Mouse (Mus musculus) left cerebral cortex, postnatal 14 days (tissue): Measurements from ENCODE around the gene Prss42. TPM values are rescaled to one million over a fixed set of nuclear protein-coding genes. Genes with fewer than 3 reads are reported as not detected.
A peak's percentile ranks its signal among the peaks of the same experiment; 100 is the strongest.
"Not testable (repeated sequence)": the region's sequence is repeated elsewhere in the genome, so short reads cannot be mapped to it uniquely, and the experiment has no call there.

Experiments
- DNase-seq, 2 experiments: peaks; one replicate each; pipeline ENCODE4 v3.0.0; 2021 to 2022; ENCODE audit warnings: low spot score in 2 of 2, mixed read lengths in 1 of 2
- intact Hi-C: fragments of 180-260 bp; cut with DNase I; formaldehyde crosslinking; loops from one replicate; pipeline ENCODE4 v1.15.1; 2025
- total RNA-seq, 2 experiments: library from RNA; stranded (reverse); gene quantifications; 2 replicates each; pipeline ENCODE4 v1.2.3; 2021

Gene Prss42
- total RNA-seq, 2 experiments from 2014 or later: not detected

DNA sequence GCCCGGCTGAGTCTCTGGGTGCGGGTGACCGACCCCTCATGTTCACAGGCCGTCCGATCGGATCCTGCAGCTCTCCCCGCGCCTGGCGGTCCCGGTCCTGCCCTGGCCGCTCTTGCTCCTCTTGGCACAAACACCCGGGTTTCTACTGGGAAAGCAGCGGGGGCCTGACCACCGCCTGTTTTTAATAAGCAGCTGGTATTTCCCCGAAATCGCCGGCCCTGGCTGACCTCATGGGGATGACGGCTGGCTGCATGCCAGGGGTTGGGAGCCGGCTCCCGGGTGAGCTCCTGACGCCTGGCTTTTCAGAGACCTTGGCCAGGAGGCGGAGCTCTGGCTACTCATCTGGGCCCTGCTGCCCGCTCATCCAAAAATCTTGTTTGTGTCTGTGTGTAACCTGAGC is 16.2 kb upstream of the Prss42 start:
- intact Hi-C loops: loop anchor here (2.0 to 5.0 kb wide), 3 partner anchors 65 to 369 kb away; no protein-coding TSS in a partner anchor
- peak; percentile 68 to 80 for DNase-seq

DNA sequence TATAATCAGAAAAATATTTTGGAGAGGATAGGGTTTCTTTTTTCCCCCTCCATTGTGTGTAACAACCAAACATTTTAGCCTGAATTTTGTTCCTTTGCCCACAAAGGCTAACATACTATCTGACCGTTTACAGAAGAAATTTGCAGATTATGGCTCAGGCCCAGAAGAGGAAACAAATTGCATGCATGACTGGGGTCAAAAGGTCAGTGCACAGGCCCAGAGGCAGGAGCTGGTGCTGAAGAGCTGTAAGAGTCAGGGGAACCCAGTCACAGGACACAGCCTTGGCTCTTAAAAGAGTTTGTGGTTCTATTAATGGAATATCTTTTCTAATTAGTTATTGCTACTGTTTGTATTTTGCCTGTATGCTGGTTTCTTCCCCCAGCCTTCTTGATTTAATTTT is 14.4 kb upstream of the Prss42 start:
- no peak for DNase-seq
- intact Hi-C loops: loop anchor here (5.0 kb wide), 1 partner anchor 371 kb away; no protein-coding TSS in a partner anchor

DNA sequence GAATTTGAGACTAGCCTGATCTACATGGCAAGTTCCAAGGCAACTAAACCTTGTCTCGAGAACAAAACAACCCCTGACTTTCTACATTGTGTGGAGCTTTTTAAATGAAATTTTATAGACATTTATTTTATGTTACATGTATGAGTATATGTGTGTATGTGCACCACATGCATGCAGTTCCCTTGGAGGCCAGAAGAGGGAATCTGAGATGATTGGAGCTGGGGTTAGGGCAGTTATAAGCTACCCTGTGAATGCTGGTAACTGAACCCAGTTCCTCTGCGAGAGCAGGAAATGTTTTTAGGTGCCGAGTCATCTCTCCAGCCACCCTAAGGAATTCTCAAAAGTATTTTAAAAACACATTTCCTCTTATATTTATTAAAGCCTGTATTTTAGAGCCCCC is 9.8 kb upstream of the Prss42 start:
- intact Hi-C loops: no loop called here
- no peak for DNase-seq

DNA sequence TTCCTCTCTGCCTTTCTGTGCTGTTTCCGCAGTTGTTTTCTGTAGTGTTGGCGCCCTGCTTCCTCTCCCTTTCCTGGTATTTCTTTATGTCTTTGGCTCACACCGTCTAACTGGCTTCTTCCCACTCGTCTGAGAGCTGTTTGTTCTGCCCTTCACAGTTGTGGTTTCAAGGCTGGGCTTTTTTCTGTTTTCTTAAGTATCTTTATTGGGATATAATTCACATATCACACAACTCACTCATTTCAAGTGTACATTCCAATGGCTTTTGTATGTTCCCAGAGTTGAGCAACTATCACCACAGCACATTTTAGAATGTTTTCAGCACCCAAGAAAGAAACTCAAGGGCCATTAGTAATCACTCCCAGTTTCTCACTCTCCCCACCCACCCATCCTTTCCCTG is 7.5 kb upstream of the Prss42 start:
- intact Hi-C loops: no loop called here

GRCm38 (mm10) chr9:110797013-110797412 is 953 bp upstream of the Prss42 start:
- no peak for DNase-seq
- intact Hi-C loops: no loop called here

More for the DNA sequence above, 7.5 kb upstream of the Prss42 start:
- no peak for DNase-seq

DNA sequence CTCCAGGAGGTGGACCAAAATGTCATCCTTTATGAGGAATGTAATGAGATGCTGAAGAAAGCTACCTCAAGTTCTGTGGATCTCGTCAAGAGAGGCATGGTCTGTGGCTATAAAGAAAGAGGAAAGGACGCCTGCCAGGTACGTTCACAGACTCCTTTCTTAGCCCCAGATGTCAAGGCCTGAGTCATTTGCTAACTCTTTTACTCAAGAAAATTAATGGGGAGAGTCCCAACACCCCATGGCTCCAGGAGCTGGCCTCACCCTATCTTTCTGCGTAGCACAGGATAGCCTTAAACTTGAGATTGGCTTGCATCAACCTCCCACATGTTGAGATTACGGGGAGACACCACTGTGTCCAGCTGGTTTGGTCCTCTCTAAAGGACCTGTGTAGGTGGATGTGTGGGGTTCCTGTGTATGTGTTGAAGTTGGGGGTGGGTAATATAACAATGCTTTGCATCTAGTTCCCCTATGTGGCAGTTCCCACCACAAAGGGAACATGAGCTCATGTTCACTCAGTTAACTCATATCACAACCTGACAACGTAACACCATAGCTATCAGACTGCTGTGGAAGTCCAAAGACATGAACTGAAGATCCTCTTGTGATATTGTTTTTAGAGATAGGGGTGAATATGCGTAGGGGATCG is 3.0 kb downstream of the Prss42 start:
- intact Hi-C loops: no loop called here
- no peak for DNase-seq

DNA sequence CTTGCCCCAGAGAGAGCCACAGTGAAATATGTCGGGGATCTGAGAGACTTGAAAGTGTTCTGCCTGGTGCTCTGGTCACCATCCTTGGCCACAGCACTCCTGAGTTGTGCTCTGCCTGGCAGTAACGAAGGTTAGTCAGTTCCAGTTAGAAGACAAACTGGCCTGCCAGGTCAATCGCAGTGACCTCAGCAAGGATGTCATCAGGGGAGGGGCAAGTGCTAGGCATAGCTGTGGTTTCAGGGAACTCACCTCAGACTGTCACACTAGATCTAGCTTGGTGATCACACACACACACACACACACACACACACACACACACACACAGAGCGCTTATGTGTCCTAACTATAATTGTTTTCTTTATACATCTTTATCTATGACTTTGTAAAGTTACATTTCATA is 5.3 kb downstream of the Prss42 start:
- intact Hi-C loops: no loop called here
- DNase-seq: no peak

DNA sequence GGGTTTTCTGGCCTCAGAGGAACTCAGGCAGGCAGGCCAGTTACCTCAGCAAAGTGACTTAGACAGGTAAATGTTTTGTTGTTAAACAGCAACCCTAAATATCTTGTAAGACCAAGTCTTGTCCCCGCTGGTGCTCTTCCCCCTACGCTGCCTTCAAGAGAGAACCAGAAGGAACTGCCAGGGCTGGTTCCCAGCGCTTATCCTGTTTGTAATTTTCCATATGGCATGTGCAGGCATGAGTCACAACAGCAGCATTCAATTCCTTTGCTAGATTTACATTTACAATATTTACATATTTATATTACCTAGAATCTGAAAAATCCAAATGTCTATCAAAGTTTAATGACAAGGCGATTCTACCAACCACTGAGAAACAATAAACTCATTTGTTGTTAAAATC is 12.1 kb downstream of the Prss42 start:
- intact Hi-C loops: no loop called here
- no peak for DNase-seq

DNA sequence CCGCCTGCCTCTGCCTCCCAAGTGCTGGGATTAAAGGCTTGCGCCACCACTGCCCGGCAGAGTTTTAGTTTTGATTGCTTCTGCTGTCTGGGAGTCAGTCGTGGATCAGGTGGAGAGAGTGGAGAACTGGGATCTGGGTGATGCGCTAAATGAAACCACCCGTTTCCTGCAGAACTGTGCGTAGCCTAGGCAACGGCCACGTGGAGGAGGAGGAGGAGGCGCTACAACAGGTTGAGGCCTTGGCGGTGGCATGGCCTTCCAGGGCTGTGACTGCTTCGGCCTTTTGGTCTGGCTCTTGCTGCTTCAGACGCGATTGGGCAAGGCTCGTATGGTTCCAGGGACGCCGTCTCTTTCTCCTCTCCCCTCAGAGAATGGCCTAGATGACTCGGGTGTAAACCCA is 15.8 kb downstream of the Prss42 start, which contains the start of gene Prss44:
Gene Prss44, plus strand, starts transcription at position 206 of the 400 bp plus-strand sequence.
- intact Hi-C loops: no loop called here
- no peak for DNase-seq

DNA sequence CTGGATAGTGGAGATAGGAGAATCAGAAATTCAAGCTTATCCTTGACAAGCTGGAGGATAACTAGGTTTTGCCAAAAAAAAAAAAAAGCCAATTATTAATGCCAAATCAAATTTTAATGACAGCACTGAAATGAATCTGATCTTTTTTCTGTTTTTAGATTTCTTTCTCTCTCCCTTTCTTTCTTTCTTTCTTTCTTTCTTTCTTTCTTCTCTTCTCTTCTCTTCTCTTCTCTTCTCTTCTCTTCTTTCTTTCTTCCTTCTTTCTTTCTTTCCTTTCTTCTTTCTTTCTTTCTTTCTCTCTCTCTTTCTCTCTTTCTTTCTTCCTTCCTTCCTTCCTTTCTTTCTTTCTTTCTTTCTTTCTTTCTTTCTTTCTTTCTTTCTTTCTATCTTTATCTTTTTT is 22.6 kb downstream of the Prss42 start:
- intact Hi-C loops, DNase-seq: not testable (repeated sequence)

DNA sequence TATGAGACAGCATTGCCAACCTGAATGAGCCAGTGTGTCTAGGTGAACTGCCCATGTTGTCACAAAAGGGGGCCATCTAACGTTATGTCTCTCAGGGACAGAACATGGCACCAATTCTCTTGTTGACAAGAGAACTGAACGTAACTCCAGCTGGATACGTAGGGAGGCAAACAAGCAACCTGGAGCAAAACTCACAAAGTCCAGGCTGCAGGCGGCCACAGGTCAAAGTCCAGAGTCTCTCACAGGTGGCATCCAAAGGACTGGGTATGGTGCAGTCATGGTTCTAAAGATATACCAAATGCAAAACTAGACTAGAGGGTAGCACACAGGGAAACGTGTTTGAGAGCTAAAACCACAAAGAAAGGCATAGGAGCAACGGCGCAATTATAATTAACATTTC is 23.5 kb downstream of the Prss42 start:
- DNase-seq: no peak
- intact Hi-C loops: no loop called here

DNA sequence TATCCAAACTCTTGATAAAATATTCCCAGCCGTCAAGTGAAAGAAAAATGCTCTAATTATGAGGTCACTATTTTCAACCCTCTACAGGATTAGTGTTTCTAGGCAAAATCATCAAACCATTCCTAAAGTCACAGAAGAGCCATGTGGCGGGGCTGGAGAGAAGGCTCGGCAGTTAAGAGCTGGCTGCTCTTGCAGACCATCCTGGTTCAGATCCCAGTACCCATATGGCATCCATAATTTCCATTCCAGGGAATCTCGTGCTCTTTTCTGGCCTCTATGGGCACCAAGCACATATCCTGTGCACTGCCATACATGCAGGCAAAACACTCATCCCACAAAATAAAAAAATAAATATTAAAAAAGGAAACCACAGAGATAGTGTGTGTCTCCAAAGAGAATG is 27.5 kb downstream of the Prss42 start:
- DNase-seq: no peak
- intact Hi-C loops: no loop called here

DNA sequence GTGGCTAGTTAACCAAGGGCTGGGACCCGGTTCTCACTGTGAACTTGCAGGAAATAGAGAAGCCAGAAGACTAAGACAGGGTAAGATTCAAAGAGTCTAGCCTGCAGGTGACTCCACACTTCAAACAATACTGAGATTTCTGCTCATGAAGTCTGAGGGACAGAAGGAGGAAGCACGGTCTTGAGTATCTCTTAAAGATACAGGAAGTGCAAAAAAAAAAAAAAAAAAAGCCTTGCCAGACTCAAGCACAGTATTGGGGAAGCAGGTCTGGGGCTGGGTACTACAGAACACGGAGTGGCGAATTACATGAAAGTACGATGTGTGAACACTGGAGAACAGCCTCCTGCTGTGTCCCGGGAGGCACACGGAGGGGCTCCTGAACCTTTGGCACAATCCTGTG is 27.9 kb downstream of the Prss42 start:
- intact Hi-C loops: no loop called here
- no peak for DNase-seq

DNA sequence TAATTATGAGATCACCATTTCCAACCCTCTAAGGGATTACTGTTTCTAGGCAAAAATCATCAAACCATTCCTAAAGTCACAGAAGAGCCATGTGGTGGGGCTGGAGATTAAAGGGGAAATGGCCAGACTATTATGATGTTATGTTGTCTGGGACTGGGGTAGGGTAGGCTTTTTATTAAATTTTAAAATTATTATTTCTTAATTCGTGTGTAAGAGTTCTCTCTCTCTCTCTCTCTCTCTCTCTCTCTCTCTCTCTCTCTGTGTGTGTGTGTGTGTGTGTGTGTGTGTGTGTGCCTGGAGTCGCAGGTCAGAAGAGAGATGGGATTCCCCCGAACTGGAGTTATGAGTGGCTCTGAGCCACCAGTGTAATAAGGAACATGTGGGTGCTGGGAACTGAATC is 28.4 kb downstream of the Prss42 start, which contains the start of gene Prss43:
Gene Prss43, plus strand, starts transcription at position 301 of the 400 bp plus-strand sequence.
- intact Hi-C loops: no loop called here

GRCm38 (mm10) chr9:110833021-110833420 is 35.1 kb downstream of the Prss42 start:
- intact Hi-C loops: no loop called here
- DNase-seq: no peak

More for the DNA sequence above, 28.4 kb downstream of the Prss42 start, which contains the start of gene Prss43:
- DNase-seq: no peak

DNA sequence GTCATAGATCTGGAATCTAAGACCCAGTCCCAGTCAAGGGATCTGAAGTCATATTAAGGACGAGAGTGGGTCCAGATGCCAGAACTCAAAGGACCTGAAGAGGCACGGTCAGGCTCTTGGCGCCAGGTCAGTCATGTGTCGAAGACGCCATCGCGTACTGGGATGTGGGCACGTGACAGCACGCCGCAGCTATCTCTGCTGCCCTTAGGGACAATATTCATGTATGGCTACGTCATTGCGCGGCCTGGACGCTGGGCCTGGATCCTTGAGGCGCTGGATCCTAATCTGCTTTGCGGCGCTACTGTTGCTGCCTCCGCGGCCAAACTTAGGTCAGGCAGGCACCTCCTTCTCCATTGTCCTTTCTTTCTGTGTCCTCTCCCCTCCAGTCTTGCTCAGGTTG is 36.4 kb downstream of the Prss42 start, which contains the start of gene Prss45:
Gene Prss45, plus strand, starts transcription at position 178 of the 400 bp plus-strand sequence.
- intact Hi-C loops: no loop called here
- no peak for DNase-seq

- DNase-seq: no peak
- intact Hi-C loops: no loop called here
Observed at GRCm38 (mm10) chr9:110834961-110835360, 37.0 kb downstream of the Prss42 start.

DNA sequence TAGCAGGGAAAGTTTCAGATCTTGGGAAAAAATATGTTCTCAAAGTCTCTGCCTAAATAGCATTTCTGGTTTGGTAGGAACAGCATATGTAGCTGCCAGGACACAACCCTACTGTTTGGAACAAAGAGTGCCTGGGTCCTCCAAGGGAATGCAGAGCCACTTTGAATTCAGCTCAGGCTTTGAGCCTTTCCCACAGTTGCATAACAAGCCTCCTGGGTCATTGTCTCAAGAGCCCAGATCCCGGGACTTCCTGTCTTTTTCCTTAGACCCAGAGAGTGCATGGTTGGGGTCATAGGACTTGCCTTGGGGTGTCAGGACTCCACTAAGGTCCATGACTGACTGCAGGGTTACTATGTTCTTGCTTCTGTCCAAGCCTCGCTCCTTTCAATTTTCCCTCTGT is 38.1 kb downstream of the Prss42 start:
- intact Hi-C loops: no loop called here
- peak; percentile 29 to 64 for DNase-seq

- intact Hi-C loops: no loop called here
- DNase-seq: no peak
Observed at GRCm38 (mm10) chr9:110840905-110841304, 42.9 kb downstream of the Prss42 start.

- intact Hi-C loops: no loop called here
- no peak for DNase-seq
Observed at GRCm38 (mm10) chr9:110841438-110841837, 43.5 kb downstream of the Prss42 start.

GRCm38 (mm10) chr9:110844206-110844605 is 46.2 kb downstream of the Prss42 start, which contains the start of gene Prss46:
TSS of gene Prss46 (plus strand) at chr9:110844506.
- intact Hi-C loops: no loop called here
- no peak for DNase-seq
